Mouse (Mus musculus): ENCODE results near the gene Lingo4. TPM values are rescaled to one million over a fixed set of nuclear protein-coding genes. Genes with fewer than 3 reads are reported as not detected.

The Lingo4 gene
- 0.44 and 0.45 TPM in 2 replicates for polyA plus RNA-seq (2012; rRNA removed)

- Histone ChIP-seq H3K4me3 (ENCODE audit: extremely low read depth, insufficient read depth, insufficient read length) (no peak within 1 kb of the TSS; the same call in 1 of the 2 replicates), H3K27ac (ENCODE audit: insufficient read depth, low read length) (no peak within 1 kb of the TSS), H3K4me1 (ENCODE audit: control insufficient read depth, insufficient read depth, insufficient read length) (no peaks in the 10 kb centered on the region; the same call in 1 of the 2 replicates), H3K36me3 (ENCODE audit: control insufficient read depth, insufficient read depth, low read length) (no peaks in the 10 kb centered on the region), H3K27me3 (ENCODE audit: control insufficient read depth, insufficient read depth, low read length) (peaks cover 2% of the 10 kb centered on the region; the same call in 1 of the 2 replicates)
- no peak for DNase-seq (ENCODE audit: low read depth in 1 of 2, low spot score in 2 of 2)
- no peak for TF ChIP-seq CTCF (IDR thresholded peaks at IDR 0.05; ENCODE audit: extremely low read depth, insufficient read depth, insufficient read length, insufficient replicate concordance)
- TF ChIP-seq POLR2A (IDR thresholded peaks at IDR 0.05; ENCODE audit: low read depth, low read length), result no peak
- WGBS, result 67% methylated on average over 6 of the region's 6 CpGs
Observed at GRCm38 (mm10) chr3:94398217-94398616, at the start of gene Lingo4. Gene Lingo4, plus strand, starts transcription at chr3:94398517.

- no peaks in the 10 kb centered on the region for H3K36me3 ChIP-seq (ENCODE audit: control insufficient read depth, insufficient read depth, low read length)
- H3K27me3 ChIP-seq (ENCODE audit: control insufficient read depth, insufficient read depth, low read length), result peaks cover 5% of the 10 kb centered on the region
- WGBS, result 5% methylated on average over 1 of the region's 1 CpGs
- no peak overlapping the region for H3K27ac ChIP-seq (ENCODE audit: insufficient read depth, low read length)
- peaks cover 6% of the 10 kb centered on the region; the same call in 1 of the 2 replicates for H3K4me1 ChIP-seq (ENCODE audit: control insufficient read depth, insufficient read depth, insufficient read length)
- no peak overlapping the region for H3K4me3 ChIP-seq (ENCODE audit: extremely low read depth, insufficient read depth, insufficient read length)
- DNase-seq (ENCODE audit: low read depth in 1 of 2, low spot score in 2 of 2), result no peak
- TF ChIP-seq POLR2A (IDR thresholded peaks at IDR 0.05; ENCODE audit: low read depth, low read length), result no peak
- no peak for TF ChIP-seq CTCF (IDR thresholded peaks at IDR 0.05; ENCODE audit: extremely low read depth, insufficient read depth, insufficient read length, insufficient replicate concordance)
Observed at GRCm38 (mm10) chr3:94360812-94361211, 37.5 kb upstream of the Lingo4 start.

DNA sequence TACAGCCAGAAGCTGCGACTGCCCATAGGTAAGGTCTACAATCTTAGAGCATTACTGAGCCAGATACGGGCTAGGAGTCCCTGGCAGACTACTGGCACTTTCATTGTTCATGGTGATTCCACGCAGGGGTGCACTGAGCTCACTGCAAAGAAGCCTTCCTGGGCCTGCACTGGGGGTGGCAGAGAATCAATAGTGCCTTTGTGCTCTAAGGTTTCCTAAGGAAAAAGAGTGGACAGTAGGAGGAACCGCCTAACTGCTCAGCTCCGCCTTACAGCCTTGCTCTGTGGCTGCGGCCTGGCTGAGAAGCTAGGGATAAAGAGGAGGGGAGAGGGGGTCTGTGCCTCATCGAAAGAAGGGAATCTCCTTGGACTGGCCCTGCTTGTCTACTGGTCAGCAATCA, 36.2 kb upstream of the Lingo4 start, which contains the start of gene C2cd4d:
TSS of gene C2cd4d (plus strand) at position 301 of the 400 bp plus-strand sequence.
- DNase-seq (ENCODE audit: low read depth in 1 of 2, low spot score in 2 of 2), result no peak
- no peaks in the 10 kb centered on the region for H3K36me3 ChIP-seq (ENCODE audit: control insufficient read depth, insufficient read depth, low read length)
- H3K27ac ChIP-seq (ENCODE audit: insufficient read depth, low read length), result no peak within 1 kb of the TSS
- TF ChIP-seq CTCF (IDR thresholded peaks at IDR 0.05; ENCODE audit: extremely low read depth, insufficient read depth, insufficient read length, insufficient replicate concordance) (no peak), POLR2A (IDR thresholded peaks at IDR 0.05; ENCODE audit: low read depth, low read length) (no peak)
- 84% methylated on average over 7 of the region's 7 CpGs for WGBS
- no peak within 1 kb of the TSS for H3K4me3 ChIP-seq (ENCODE audit: extremely low read depth, insufficient read depth, insufficient read length)
- peaks cover 6% of the 10 kb centered on the region; the same call in 1 of the 2 replicates for H3K4me1 ChIP-seq (ENCODE audit: control insufficient read depth, insufficient read depth, insufficient read length)
- peaks cover 5% of the 10 kb centered on the region for H3K27me3 ChIP-seq (ENCODE audit: control insufficient read depth, insufficient read depth, low read length)

- peaks cover 6% of the 10 kb centered on the region; the same call in 1 of the 2 replicates for H3K4me1 ChIP-seq (ENCODE audit: control insufficient read depth, insufficient read depth, insufficient read length)
- H3K27ac ChIP-seq (ENCODE audit: insufficient read depth, low read length), result no peak overlapping the region
- no peak for TF ChIP-seq CTCF (IDR thresholded peaks at IDR 0.05; ENCODE audit: extremely low read depth, insufficient read depth, insufficient read length, insufficient replicate concordance)
- TF ChIP-seq POLR2A (IDR thresholded peaks at IDR 0.05; ENCODE audit: low read depth, low read length), result no peak
- H3K4me3 ChIP-seq (ENCODE audit: extremely low read depth, insufficient read depth, insufficient read length), result no peak overlapping the region; the same call in 1 of the 2 replicates
- WGBS, result 14% methylated on average over 97 of the region's 97 CpGs
- H3K36me3 ChIP-seq (ENCODE audit: control insufficient read depth, insufficient read depth, low read length), result no peaks in the 10 kb centered on the region
- H3K27me3 ChIP-seq (ENCODE audit: control insufficient read depth, insufficient read depth, low read length), result peaks cover 5% of the 10 kb centered on the region
- DNase-seq (ENCODE audit: low read depth in 1 of 2, low spot score in 2 of 2), result no peak
Observed at GRCm38 (mm10) chr3:94363291-94364153, 34.8 kb upstream of the Lingo4 start.

- no peaks in the 10 kb centered on the region for H3K36me3 ChIP-seq (ENCODE audit: control insufficient read depth, insufficient read depth, low read length)
- peaks cover 5% of the 10 kb centered on the region for H3K27me3 ChIP-seq (ENCODE audit: control insufficient read depth, insufficient read depth, low read length)
- 12% methylated on average over 23 of the region's 23 CpGs for WGBS
- no peak overlapping the region for H3K27ac ChIP-seq (ENCODE audit: insufficient read depth, low read length)
- no peak for DNase-seq (ENCODE audit: low read depth in 1 of 2, low spot score in 2 of 2)
- no peak overlapping the region for H3K4me3 ChIP-seq (ENCODE audit: extremely low read depth, insufficient read depth, insufficient read length)
- no peak for TF ChIP-seq POLR2A (IDR thresholded peaks at IDR 0.05; ENCODE audit: low read depth, low read length)
- no peak for TF ChIP-seq CTCF (IDR thresholded peaks at IDR 0.05; ENCODE audit: extremely low read depth, insufficient read depth, insufficient read length, insufficient replicate concordance)
- H3K4me1 ChIP-seq (ENCODE audit: control insufficient read depth, insufficient read depth, insufficient read length), result peaks cover 6% of the 10 kb centered on the region; the same call in 1 of the 2 replicates
Observed at GRCm38 (mm10) chr3:94364154-94364526, 34.2 kb upstream of the Lingo4 start.

GRCm38 (mm10) chr3:94366761-94367160, 31.6 kb upstream of the Lingo4 start:
- Histone ChIP-seq H3K27me3 (ENCODE audit: control insufficient read depth, insufficient read depth, low read length) (peaks cover 5% of the 10 kb centered on the region), H3K36me3 (ENCODE audit: control insufficient read depth, insufficient read depth, low read length) (no peaks in the 10 kb centered on the region), H3K27ac (ENCODE audit: insufficient read depth, low read length) (no peak overlapping the region), H3K4me3 (ENCODE audit: extremely low read depth, insufficient read depth, insufficient read length) (no peak overlapping the region), H3K4me1 (ENCODE audit: control insufficient read depth, insufficient read depth, insufficient read length) (peaks cover 6% of the 10 kb centered on the region; the same call in 1 of the 2 replicates)
- WGBS, result 35% methylated on average over 3 of the region's 3 CpGs
- TF ChIP-seq CTCF (IDR thresholded peaks at IDR 0.05; ENCODE audit: extremely low read depth, insufficient read depth, insufficient read length, insufficient replicate concordance) (peak; percentile 86; the same call in 1 of the 2 replicates), POLR2A (IDR thresholded peaks at IDR 0.05; ENCODE audit: low read depth, low read length) (no peak)
- DNase-seq (ENCODE audit: low read depth in 1 of 2, low spot score in 2 of 2), result peak; percentile 41 to 63
